Mouse (Mus musculus): Measurements from ENCODE around the gene Tmc6. TPM values are rescaled to one million over a fixed set of nuclear protein-coding genes. Genes with fewer than 3 reads are reported as not detected.
A peak's percentile ranks its signal among the peaks of the same experiment; 100 is the strongest.

Tmc6 gene
- polyA plus RNA-seq, 1 experiment from 2014 or later = 19.8 TPM

GRCm38 (mm10) chr11:117760374-117761119 is 21.5 kb downstream of the Tmc6 start:
- Histone ChIP-seq H3K27ac (replicated peaks) (no peak overlapping the region), H3K36me3 (replicated peaks) (peaks cover 96% of the 10 kb centered on the region), H3K4me1 (no peaks in the 10 kb centered on the region), H3K27me3 (replicated peaks; ENCODE audit: low read depth, poor library complexity, severe bottlenecking) (no peaks in the 10 kb centered on the region), H3K4me3 (no peak overlapping the region), H3K9me3 (no peaks in the 10 kb centered on the region)
- WGBS = 94% methylated on average over 26 of the region's 26 CpGs
- no peak for DNase-seq (ENCODE audit: low spot score)

GRCm38 (mm10) chr11:117759267-117759666 is 22.7 kb downstream of the Tmc6 start:
- H3K9me3 ChIP-seq = no peaks in the 10 kb centered on the region
- peaks cover 96% of the 10 kb centered on the region for H3K36me3 ChIP-seq (replicated peaks)
- H3K27me3 ChIP-seq (replicated peaks; ENCODE audit: low read depth, poor library complexity, severe bottlenecking) = no peaks in the 10 kb centered on the region
- 92% methylated on average over 10 of the region's 10 CpGs for WGBS
- H3K4me1 ChIP-seq = no peaks in the 10 kb centered on the region
- no peak for DNase-seq (ENCODE audit: low spot score)
- no peak overlapping the region for H3K27ac ChIP-seq (replicated peaks)
- no peak overlapping the region for H3K4me3 ChIP-seq

- Histone ChIP-seq H3K4me1 (no peaks in the 10 kb centered on the region), H3K4me3 (no peak overlapping the region), H3K36me3 (replicated peaks) (peaks cover 100% of the 10 kb centered on the region), H3K9me3 (no peaks in the 10 kb centered on the region), H3K27me3 (replicated peaks; ENCODE audit: low read depth, poor library complexity, severe bottlenecking) (no peaks in the 10 kb centered on the region), H3K27ac (replicated peaks) (no peak overlapping the region)
- no peak for DNase-seq (ENCODE audit: low spot score)
- WGBS = 95% methylated on average over 7 of the region's 7 CpGs
Observed at GRCm38 (mm10) chr11:117755891-117756290, 26.1 kb downstream of the Tmc6 start.

GRCm38 (mm10) chr11:117751544-117751943 is 30.5 kb downstream of the Tmc6 start:
- H3K9me3 ChIP-seq = no peaks in the 10 kb centered on the region
- H3K27me3 ChIP-seq (replicated peaks; ENCODE audit: low read depth, poor library complexity, severe bottlenecking) = no peaks in the 10 kb centered on the region
- no peaks in the 10 kb centered on the region for H3K4me1 ChIP-seq
- H3K4me3 ChIP-seq = no peak overlapping the region
- peaks cover 100% of the 10 kb centered on the region for H3K36me3 ChIP-seq (replicated peaks)
- no peak overlapping the region for H3K27ac ChIP-seq (replicated peaks)
- no peak for DNase-seq (ENCODE audit: low spot score)
- 88% methylated on average over 6 of the region's 6 CpGs for WGBS

- WGBS = 96% methylated on average over 10 of the region's 10 CpGs
- H3K4me1 ChIP-seq = no peaks in the 10 kb centered on the region
- H3K27me3 ChIP-seq (replicated peaks; ENCODE audit: low read depth, poor library complexity, severe bottlenecking) = no peaks in the 10 kb centered on the region
- no peak overlapping the region for H3K27ac ChIP-seq (replicated peaks)
- H3K9me3 ChIP-seq = no peaks in the 10 kb centered on the region
- no peak overlapping the region for H3K4me3 ChIP-seq
- no peak for DNase-seq (ENCODE audit: low spot score)
- peaks cover 100% of the 10 kb centered on the region for H3K36me3 ChIP-seq (replicated peaks)
Observed at GRCm38 (mm10) chr11:117749414-117749813, 32.6 kb downstream of the Tmc6 start.

- H3K36me3 ChIP-seq (replicated peaks) = peaks cover 100% of the 10 kb centered on the region
- WGBS = 87% methylated on average over 4 of the region's 4 CpGs
Observed at GRCm38 (mm10) chr11:117748628-117749027, 33.4 kb downstream of the Tmc6 start.

GRCm38 (mm10) chr11:117743454-117744030 is 38.5 kb downstream of the Tmc6 start:
- 62% methylated on average over 4 of the region's 4 CpGs for WGBS

More at GRCm38 (mm10) chr11:117748628-117749027, 33.4 kb downstream of the Tmc6 start:
- Histone ChIP-seq H3K4me3 (no peak overlapping the region), H3K4me1 (peaks cover 2% of the 10 kb centered on the region), H3K27me3 (replicated peaks; ENCODE audit: low read depth, poor library complexity, severe bottlenecking) (no peaks in the 10 kb centered on the region), H3K9me3 (no peaks in the 10 kb centered on the region), H3K27ac (replicated peaks) (no peak overlapping the region)
- no peak for DNase-seq (ENCODE audit: low spot score)

GRCm38 (mm10) chr11:117742715-117743114 is 39.3 kb downstream of the Tmc6 start:
- no peaks in the 10 kb centered on the region for H3K27me3 ChIP-seq (replicated peaks; ENCODE audit: low read depth, poor library complexity, severe bottlenecking)
- DNase-seq (ENCODE audit: low spot score) = no peak
- H3K4me1 ChIP-seq = peaks cover 12% of the 10 kb centered on the region
- no peak overlapping the region for H3K27ac ChIP-seq (replicated peaks)
- WGBS = 90% methylated on average over 8 of the region's 8 CpGs
- no peak overlapping the region for H3K4me3 ChIP-seq
- no peaks in the 10 kb centered on the region for H3K9me3 ChIP-seq
- H3K36me3 ChIP-seq (replicated peaks) = peaks cover 100% of the 10 kb centered on the region

More at GRCm38 (mm10) chr11:117743454-117744030, 38.5 kb downstream of the Tmc6 start:
- peak; percentile 40 for DNase-seq (ENCODE audit: low spot score)
- Histone ChIP-seq H3K9me3 (no peaks in the 10 kb centered on the region), H3K4me1 (peaks cover 12% of the 10 kb centered on the region), H3K36me3 (replicated peaks) (peaks cover 100% of the 10 kb centered on the region), H3K27me3 (replicated peaks; ENCODE audit: low read depth, poor library complexity, severe bottlenecking) (no peaks in the 10 kb centered on the region), H3K27ac (replicated peaks) (peak overlapping the region; percentile 44; the same call in 1 of the 2 replicates), H3K4me3 (no peak overlapping the region)

- Histone ChIP-seq H3K36me3 (replicated peaks) (peaks cover 100% of the 10 kb centered on the region), H3K4me3 (no peak overlapping the region), H3K4me1 (peaks cover 12% of the 10 kb centered on the region), H3K9me3 (no peaks in the 10 kb centered on the region), H3K27ac (replicated peaks) (no peak overlapping the region), H3K27me3 (replicated peaks; ENCODE audit: low read depth, poor library complexity, severe bottlenecking) (no peaks in the 10 kb centered on the region)
- no peak for DNase-seq (ENCODE audit: low spot score)
- 93% methylated on average over 8 of the region's 8 CpGs for WGBS
Observed at GRCm38 (mm10) chr11:117742243-117742642, 39.8 kb downstream of the Tmc6 start.

GRCm38 (mm10) chr11:117741128-117741527 is 40.9 kb downstream of the Tmc6 start:
- H3K4me3 ChIP-seq = no peak overlapping the region
- peaks cover 100% of the 10 kb centered on the region for H3K36me3 ChIP-seq (replicated peaks)
- H3K27me3 ChIP-seq (replicated peaks; ENCODE audit: low read depth, poor library complexity, severe bottlenecking) = no peaks in the 10 kb centered on the region
- peaks cover 12% of the 10 kb centered on the region for H3K4me1 ChIP-seq
- WGBS = 92% methylated on average over 6 of the region's 6 CpGs
- no peaks in the 10 kb centered on the region for H3K9me3 ChIP-seq
- H3K27ac ChIP-seq (replicated peaks) = no peak overlapping the region
- no peak for DNase-seq (ENCODE audit: low spot score)

- H3K36me3 ChIP-seq (replicated peaks) = peaks cover 98% of the 10 kb centered on the region
Observed at GRCm38 (mm10) chr11:117738123-117738522, 43.9 kb downstream of the Tmc6 start.

GRCm38 (mm10) chr11:117736037-117736689 is 45.8 kb downstream of the Tmc6 start:
- Histone ChIP-seq H3K27ac (replicated peaks) (no peak overlapping the region), H3K4me3 (no peak overlapping the region), H3K4me1 (no peaks in the 10 kb centered on the region), H3K36me3 (replicated peaks) (peaks cover 90% of the 10 kb centered on the region), H3K9me3 (no peaks in the 10 kb centered on the region), H3K27me3 (replicated peaks; ENCODE audit: low read depth, poor library complexity, severe bottlenecking) (no peaks in the 10 kb centered on the region)
- no peak for DNase-seq (ENCODE audit: low spot score)
- whole genome bisulfite sequencing = 82% methylated on average over 5 of the region's 5 CpGs

More at GRCm38 (mm10) chr11:117738123-117738522, 43.9 kb downstream of the Tmc6 start:
- no peak overlapping the region for H3K4me3 ChIP-seq
- WGBS = 93% methylated on average over 5 of the region's 5 CpGs
- peaks cover 4% of the 10 kb centered on the region for H3K4me1 ChIP-seq
- H3K9me3 ChIP-seq = no peaks in the 10 kb centered on the region
- no peaks in the 10 kb centered on the region for H3K27me3 ChIP-seq (replicated peaks; ENCODE audit: low read depth, poor library complexity, severe bottlenecking)
- no peak for DNase-seq (ENCODE audit: low spot score)
- H3K27ac ChIP-seq (replicated peaks) = no peak overlapping the region
